Comparison of ENCODE assay signal across 30 mouse cellular contexts in the genomic region with DNA sequence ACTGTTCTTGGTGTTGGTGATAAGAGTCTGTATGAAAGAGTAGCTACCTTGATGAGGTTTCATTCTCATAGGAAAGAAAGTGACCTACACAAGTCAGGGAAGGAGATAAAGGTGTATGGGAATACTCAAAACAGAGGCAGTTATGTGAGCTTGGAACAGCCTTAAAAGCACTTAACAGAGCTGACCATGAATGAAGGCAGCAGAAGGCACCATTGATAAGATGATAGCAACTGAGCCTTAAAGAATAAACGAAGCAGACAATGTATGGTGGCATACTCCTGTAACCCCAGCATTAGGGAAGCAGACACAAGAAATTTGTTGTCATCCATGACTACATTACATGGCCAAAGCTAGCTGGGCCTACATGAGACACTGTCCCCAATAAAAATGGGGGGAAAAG. TPM values are rescaled to one million over a fixed set of nuclear protein-coding genes. Genes with fewer than 3 reads are reported as not detected.
DNase-seq lines count a peak whose midpoint lies in the region; ATAC-seq and TF ChIP-seq lines count a peak whose summit lies in the region.
"Had no signal": no experiment of that assay in that cellular context is flagged by ENCODE, and none has a peak within 500 bp of the region (broad histone marks: within the 10 kb centered on the region; RNA-seq: fewer than 3 reads in every experiment).

No protein-coding gene starts in this region.

- peak; percentile 13; the same call in 1 of the 2 replicates for ATAC-seq in liver, embryonic 14.5 days (ENCODE audit: insufficient read depth)
- ATAC-seq in megakaryocyte progenitor cell, adult 5-6 weeks (replicated peaks; ENCODE audit: poor library complexity): 0 out of 2 replicates have a peak, but pooled peaks have one; percentile 24
- ATAC-seq: activated CD4-positive, CD25-positive, alpha-beta regulatory T cell, adult 4 months; CD4-positive, CD25-positive, alpha-beta regulatory T cell, adult 4 months; forebrain, embryonic 15.5 days; hindbrain, embryonic 16.5 days had no signal

- TF ChIP-seq POLR2A in MEL (IDR thresholded peaks at IDR 0.05; ENCODE audit: control insufficient read depth in 1 of 2, insufficient read depth in 1 of 2, low read depth in 1 of 2, low read length in 2 of 2, poor library complexity in 1 of 2): no peak

- H3K4me3 ChIP-seq in MEL (ENCODE audit: control insufficient read depth in 1 of 2, insufficient read depth in 1 of 2, low read depth in 2 of 2, low read length in 2 of 2): no peak overlapping the region
- no peak overlapping the region for H3K4me3 ChIP-seq in liver, embryonic 14.5 days (ENCODE audit: insufficient read depth in 1 of 2, low read depth in 2 of 2, low read length in 2 of 2)
- H3K4me3 ChIP-seq: embryonic facial prominence, embryonic 12.5 days; embryonic facial prominence, embryonic 15.5 days; forebrain, embryonic 12.5 days; forebrain, embryonic 15.5 days; heart, embryonic 12.5 days; heart, embryonic 15.5 days; hindbrain, embryonic 10.5 days; hindbrain, embryonic 13.5 days had no signal

- peaks cover 3% of the 10 kb centered on the region for H3K79me2 ChIP-seq in MEL (ENCODE audit: control insufficient read depth, insufficient read depth, low read length, poor library complexity)

- no peak overlapping the region for H3K27ac ChIP-seq in MEL (ENCODE audit: control insufficient read depth, low read depth, low read length)
- H3K27ac ChIP-seq in liver, embryonic 14.5 days: peak overlapping the region; percentile 45
- H3K27ac ChIP-seq: embryonic facial prominence, embryonic 12.5 days; embryonic facial prominence, embryonic 15.5 days; forebrain, embryonic 12.5 days; forebrain, embryonic 15.5 days; heart, embryonic 15.5 days; hindbrain, embryonic 10.5 days; hindbrain, embryonic 13.5 days had no signal

- H3K9me3 ChIP-seq in MEL (replicated peaks; ENCODE audit: insufficient read depth, low read length): no peaks in the 10 kb centered on the region
- no peaks in the 10 kb centered on the region for H3K9me3 ChIP-seq in liver, embryonic 14.5 days (ENCODE audit: control insufficient read depth, low read length)
- H3K9me3 ChIP-seq: embryonic facial prominence, embryonic 12.5 days; embryonic facial prominence, embryonic 15.5 days; forebrain, embryonic 12.5 days; forebrain, embryonic 15.5 days; heart, embryonic 12.5 days; heart, embryonic 15.5 days; hindbrain, embryonic 10.5 days; hindbrain, embryonic 13.5 days had no signal

- peak; percentile 38 for DNase-seq in MEL (ENCODE audit: low read depth, low spot score)
- DNase-seq in c-Kit-positive CD71-positive TER-119-positive erythroid progenitor cells, embryonic 14.5 days (ENCODE audit: low spot score): peak; percentile 34
- DNase-seq in liver, embryonic 14.5 days (ENCODE audit: low read depth in 3 of 3, low spot score in 3 of 3): peak; percentile 30 to 45 (median 32)
- DNase-seq in lung, postnatal 25 days (ENCODE audit: low spot score): no peak
- no peak for DNase-seq in embryo, embryonic 10 days (ENCODE audit: low spot score)
- DNase-seq in urinary bladder, postnatal 14 days (ENCODE audit: low spot score): no peak
- DNase-seq: adrenal gland, adult 8-10 months; adrenal gland, postnatal 25 days; cerebellum, adult 8-10 months; cerebellum, postnatal 14 days; gastrocnemius, postnatal 25 days; heart, adult 18-20 months; heart, postnatal 10 days; heart, postnatal 36 days had no signal

- H3K4me2 ChIP-seq in liver, embryonic 14.5 days (ENCODE audit: low read depth): peak overlapping the region; percentile 36
- H3K4me2 ChIP-seq: embryonic facial prominence, embryonic 12.5 days; embryonic facial prominence, embryonic 15.5 days; forebrain, embryonic 12.5 days; forebrain, embryonic 15.5 days; heart, embryonic 12.5 days; heart, embryonic 15.5 days; hindbrain, embryonic 13.5 days had no signal

- no peak for TF ChIP-seq RAD21 in MEL (IDR thresholded peaks at IDR 0.05; ENCODE audit: low read depth, low read length)

- 8% methylated on average over 1 of the region's 1 CpGs for WGBS in liver, embryonic 14.5 days (ENCODE audit: insufficient replicate concordance)

- peaks cover 5 to 6% of the 10 kb centered on the region in 2 experiments for H3K4me1 ChIP-seq in MEL (ENCODE audit: control insufficient read depth in 1 of 2, insufficient read depth in 2 of 2, low read length in 2 of 2)
- H3K4me1 ChIP-seq in liver, embryonic 14.5 days (replicated peaks; ENCODE audit: control insufficient read depth in 2 of 2, insufficient read depth in 2 of 2, low read length in 1 of 2): peaks cover 12 to 17% of the 10 kb centered on the region in 2 experiments
- H3K4me1 ChIP-seq: embryonic facial prominence, embryonic 12.5 days; embryonic facial prominence, embryonic 15.5 days; forebrain, embryonic 12.5 days; forebrain, embryonic 15.5 days; heart, embryonic 12.5 days; heart, embryonic 15.5 days; hindbrain, embryonic 10.5 days; hindbrain, embryonic 13.5 days had no signal

- H3K27me3 ChIP-seq in MEL (ENCODE audit: control insufficient read depth in 1 of 2, insufficient read depth in 2 of 2, low read length in 2 of 2): no peaks in the 10 kb centered on the region
- no peaks in the 10 kb centered on the region for H3K27me3 ChIP-seq in liver, embryonic 14.5 days (ENCODE audit: control insufficient read depth, insufficient read depth, low read length)
- H3K27me3 ChIP-seq: embryonic facial prominence, embryonic 12.5 days; embryonic facial prominence, embryonic 15.5 days; forebrain, embryonic 12.5 days; forebrain, embryonic 15.5 days; heart, embryonic 12.5 days; heart, embryonic 15.5 days; hindbrain, embryonic 13.5 days had no signal

- no peak for TF ChIP-seq CTCF in MEL (IDR thresholded peaks at IDR 0.05 in 2 of 3, conservative IDR thresholded peaks at IDR 0.05 in 1 of 3; ENCODE audit: control insufficient read depth in 1 of 3, insufficient read depth in 1 of 3, low read depth in 2 of 3, low read length in 3 of 3, poor library complexity in 1 of 3, severe bottlenecking in 1 of 3)
- no peak for TF ChIP-seq CTCF in liver, embryonic 14.5 days (IDR thresholded peaks at IDR 0.05; ENCODE audit: low read depth)

- no peak overlapping the region for H3K9ac ChIP-seq in MEL (ENCODE audit: control insufficient read depth, low read depth, low read length, poor library complexity, severe bottlenecking)
- no peak overlapping the region for H3K9ac ChIP-seq in liver, embryonic 14.5 days (replicated peaks)
- H3K9ac ChIP-seq: embryonic facial prominence, embryonic 12.5 days; embryonic facial prominence, embryonic 15.5 days; forebrain, embryonic 12.5 days; forebrain, embryonic 15.5 days; heart, embryonic 12.5 days; heart, embryonic 15.5 days; hindbrain, embryonic 13.5 days had no signal

- peaks cover 4 to 15% of the 10 kb centered on the region in 2 experiments for H3K36me3 ChIP-seq in MEL (ENCODE audit: control insufficient read depth in 1 of 2, insufficient read depth in 2 of 2, low read length in 2 of 2)
- no peaks in the 10 kb centered on the region for H3K36me3 ChIP-seq in liver, embryonic 14.5 days (replicated peaks; ENCODE audit: control insufficient read depth, insufficient read depth, low read depth)
- H3K36me3 ChIP-seq: embryonic facial prominence, embryonic 12.5 days; embryonic facial prominence, embryonic 15.5 days; forebrain, embryonic 12.5 days; forebrain, embryonic 15.5 days; heart, embryonic 12.5 days; heart, embryonic 15.5 days; hindbrain, embryonic 10.5 days; hindbrain, embryonic 13.5 days had no signal

- peak; percentile 55 to 64; a peak in 3 of 4 replicates for TF ChIP-seq EP300 in MEL (IDR thresholded peaks at IDR 0.05; ENCODE audit: low read depth in 1 of 2, low read length in 2 of 2)
- TF ChIP-seq EP300 in liver, embryonic 14.5 days (IDR thresholded peaks at IDR 0.05; ENCODE audit: low read depth): peak; percentile 60

TF ChIP-seq in MEL, 35 proteins besides CTCF, POLR2A, EP300 and RAD21:
- 0 out of 2 replicates have a peak, but pooled peaks have one; percentile 37 for TF ChIP-seq GATA1 (IDR thresholded peaks at IDR 0.05; ENCODE audit: low read depth, low read length)
- TF ChIP-seq HCFC1 (IDR thresholded peaks at IDR 0.05; ENCODE audit: low read depth, low read length): no peak
- TF ChIP-seq TCF12 (IDR thresholded peaks at IDR 0.05; ENCODE audit: low read depth, low read length): peak; percentile 60; the same call in 1 of the 2 replicates
- TF ChIP-seq TAL1 (IDR thresholded peaks at IDR 0.05; ENCODE audit: low read length): peak; percentile 58

RNA-seq across cellular contexts. Expression of gene H2al1m, which starts 19.9 kb away (rescaled TPM):
- 0.85 and 1.1 TPM in 2 replicates for total RNA-seq in MEL (2012; rRNA removed)
- polyA plus RNA-seq in MEL (2012; ENCODE audit: insufficient read depth in 1 of 2, insufficient read length in 2 of 2, low read depth in 1 of 2, low replicate concordance in 2 of 2, missing spikeins in 1 of 2): 1 to 10 TPM in 1 of 2 experiments, not detected in 1; 3.5 TPM
- polyA plus RNA-seq in liver, embryonic 14.5 days (2012; rRNA removed): 2.2 and 3.1 TPM in 2 replicates
- polyA plus RNA-seq in liver, embryonic 14.5 days (2014; fragmentation: Nextera tagmentation; extraction: Ambion mirVana): 1.8 TPM in 2 replicates
- total RNA-seq in megakaryocyte progenitor cell, adult 5-6 weeks (2015): 2.3 TPM in 2 replicates
- total RNA-seq in megakaryocyte progenitor cell, adult 5-6 weeks (2017): not detected in 2 replicates
- total RNA-seq: adrenal gland, adult 8-10 months; adrenal gland, postnatal 25 days; gastrocnemius, postnatal 25 days had no signal
- polyA plus RNA-seq: C2C12; embryonic facial prominence, embryonic 12.5 days; embryonic facial prominence, embryonic 15.5 days; forebrain, embryonic 12.5 days; hindbrain, embryonic 10.5 days; hindbrain, embryonic 13.5 days had no signal

RNA-seq across cellular contexts. Expression of gene Xk, which starts 30.9 kb away (rescaled TPM):
- total RNA-seq in MEL (2012; rRNA removed): 10.7 and 11.1 TPM in 2 replicates
- 10 to 100 TPM in 1 of 2 experiments, not detected in 1; 36.6 TPM for polyA plus RNA-seq in MEL (2012; ENCODE audit: insufficient read depth in 1 of 2, insufficient read length in 2 of 2, low read depth in 1 of 2, low replicate concordance in 2 of 2, missing spikeins in 1 of 2)
- 16.9 and 18.2 TPM in 2 replicates for polyA plus RNA-seq in liver, embryonic 14.5 days (2012; rRNA removed)
- polyA plus RNA-seq in liver, embryonic 14.5 days (2014; fragmentation: Nextera tagmentation; extraction: Ambion mirVana): 21.6 and 23.5 TPM in 2 replicates
- 27.6 and 33.8 TPM in 2 replicates for total RNA-seq in megakaryocyte progenitor cell, adult 5-6 weeks (2015)
- total RNA-seq in megakaryocyte progenitor cell, adult 5-6 weeks (2017): 8.8 and 10.5 TPM in 2 replicates

RNA-seq across cellular contexts. Expression of gene Gm14862, which starts 46.8 kb away (rescaled TPM):
- not detected in 2 replicates for total RNA-seq in MEL (2012; rRNA removed)
- not detected for polyA plus RNA-seq in MEL (2012; ENCODE audit: insufficient read depth in 1 of 2, insufficient read length in 2 of 2, low read depth in 1 of 2, low replicate concordance in 2 of 2, missing spikeins in 1 of 2)
- 0.41 and 1.5 TPM in 2 replicates for polyA plus RNA-seq in liver, embryonic 14.5 days (2012; rRNA removed)
- polyA plus RNA-seq in liver, embryonic 14.5 days (2014; fragmentation: Nextera tagmentation; extraction: Ambion mirVana): 4.4 and 5.3 TPM in 2 replicates
- total RNA-seq in megakaryocyte progenitor cell, adult 5-6 weeks (2015): not detected in 2 replicates
- total RNA-seq in megakaryocyte progenitor cell, adult 5-6 weeks (2017): not detected in 2 replicates
- total RNA-seq: adrenal gland, adult 8-10 months; adrenal gland, postnatal 25 days; gastrocnemius, adult 8-10 months; gastrocnemius, postnatal 25 days; heart, adult 18-20 months; heart, postnatal 10 days; heart, postnatal 36 days had no signal
- polyA plus RNA-seq: brain, embryonic 14.5 days; C2C12; embryonic facial prominence, embryonic 15.5 days; forebrain, embryonic 15.5 days; gonadal fat pad, adult 2 months; heart, embryonic 15.5 days; hindbrain, embryonic 10.5 days; hindbrain, embryonic 13.5 days; hindbrain, embryonic 16.5 days had no signal

RNA-seq across cellular contexts. Expression of gene H2al1k, which starts 47.0 kb away (rescaled TPM):
- not detected in 2 replicates for total RNA-seq in MEL (2012; rRNA removed)
- polyA plus RNA-seq in MEL (2012; ENCODE audit: insufficient read depth in 1 of 2, insufficient read length in 2 of 2, low read depth in 1 of 2, low replicate concordance in 2 of 2, missing spikeins in 1 of 2): not detected
- not detected in 2 replicates for polyA plus RNA-seq in liver, embryonic 14.5 days (2012; rRNA removed)
- not detected in 2 replicates for polyA plus RNA-seq in liver, embryonic 14.5 days (2014; fragmentation: Nextera tagmentation; extraction: Ambion mirVana)
- total RNA-seq in megakaryocyte progenitor cell, adult 5-6 weeks (2015): not detected in 2 replicates
- total RNA-seq in megakaryocyte progenitor cell, adult 5-6 weeks (2017): not detected in 2 replicates
- total RNA-seq: adrenal gland, adult 8-10 months; adrenal gland, postnatal 25 days; gastrocnemius, adult 8-10 months; gastrocnemius, postnatal 25 days; heart, adult 18-20 months; heart, postnatal 10 days; heart, postnatal 36 days had no signal
- polyA plus RNA-seq: activated CD4-positive, CD25-positive, alpha-beta regulatory T cell, adult 4 months; brain, embryonic 14.5 days; C2C12; CD4-positive, CD25-positive, alpha-beta regulatory T cell, adult 4 months; embryonic facial prominence, embryonic 12.5 days; embryonic facial prominence, embryonic 15.5 days; forebrain, embryonic 15.5 days; heart, embryonic 12.5 days; heart, embryonic 15.5 days; hindbrain, embryonic 10.5 days; hindbrain, embryonic 13.5 days; hindbrain, embryonic 16.5 days had no signal

Comparison
In these comparisons a context has a peak if more than half of its experiments do, and no peak if none do; other contexts are left out.
1. DNase-seq: peak in MEL (single experiment), c-Kit-positive CD71-positive TER-119-positive erythroid progenitor cells, embryonic 14.5 days (single experiment) and liver, embryonic 14.5 days (3 of 3); none in lung, postnatal 25 days (single experiment), embryo, embryonic 10 days (single experiment) and urinary bladder, postnatal 14 days (single experiment).